Mouse (Mus musculus): ENCODE data around the gene Tcaf3.
A peak's percentile ranks its signal among the peaks of the same experiment; 100 is the strongest.

The Tcaf3 gene

DNA sequence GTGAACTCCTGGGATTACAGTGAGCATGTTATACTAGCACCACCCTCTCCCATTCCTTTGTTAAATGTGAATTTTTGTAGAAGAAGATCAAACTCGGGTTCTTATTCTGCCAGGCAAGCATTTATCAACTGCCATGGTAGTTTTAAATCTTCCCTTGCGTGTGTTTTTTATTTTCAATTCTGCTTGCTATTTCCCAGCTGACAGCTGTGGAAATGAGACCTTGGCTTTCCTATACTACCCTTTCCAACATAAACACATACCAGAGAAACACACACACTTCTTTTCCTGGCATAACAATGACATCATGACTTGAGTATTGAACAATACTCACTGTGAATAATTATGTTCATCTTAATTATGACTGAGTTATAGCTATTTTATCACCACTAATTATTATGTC lies 35.2 kb downstream of the Tcaf3 start:
- TF ChIP-seq GATA4 (IDR thresholded peaks at IDR 0.05; ENCODE audit: insufficient replicate concordance, low read length): no peak

DNA sequence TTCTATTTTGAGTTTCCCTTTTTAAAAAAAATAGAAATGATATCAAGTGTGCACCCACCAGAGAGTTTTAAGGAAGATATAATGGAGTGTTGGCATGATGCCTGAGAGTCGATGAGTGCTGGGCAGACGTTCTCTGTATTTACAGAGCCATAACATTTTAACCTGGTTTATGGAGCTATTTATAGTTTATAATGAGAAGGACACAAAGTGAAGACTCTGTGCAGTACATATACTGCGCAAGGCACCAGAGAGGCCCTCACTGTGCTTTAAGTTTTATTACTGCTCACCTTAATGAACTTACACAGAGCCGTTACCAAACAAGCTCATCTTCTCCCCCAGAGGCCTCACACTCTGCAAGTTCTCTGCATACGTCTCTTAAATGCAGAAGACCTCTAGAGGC lies 36.6 kb downstream of the Tcaf3 start:
- TF ChIP-seq GATA4 (IDR thresholded peaks at IDR 0.05; ENCODE audit: insufficient replicate concordance, low read length): no peak

DNA sequence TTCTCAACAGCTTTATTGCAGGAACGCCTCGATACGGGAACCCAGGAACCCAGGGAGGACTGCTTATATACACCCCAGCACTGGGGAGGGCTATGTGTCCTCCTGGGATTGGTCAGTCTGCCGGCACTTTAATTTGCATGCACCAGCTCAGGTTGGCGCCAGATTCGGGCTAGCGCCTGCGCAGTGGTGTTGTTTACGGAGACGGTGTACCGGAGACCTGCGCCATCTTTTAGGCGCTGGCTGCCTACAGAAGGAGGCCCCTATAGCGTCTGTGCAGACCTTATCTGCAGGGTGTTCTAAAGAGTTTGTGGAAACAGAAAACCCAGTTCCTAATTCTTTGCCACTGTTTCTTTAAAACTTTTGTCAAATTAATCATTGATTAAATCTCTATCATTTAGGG lies 38.9 kb downstream of the Tcaf3 start:
- TF ChIP-seq GATA4 (IDR thresholded peaks at IDR 0.05; ENCODE audit: insufficient replicate concordance, low read length): no peak

DNA sequence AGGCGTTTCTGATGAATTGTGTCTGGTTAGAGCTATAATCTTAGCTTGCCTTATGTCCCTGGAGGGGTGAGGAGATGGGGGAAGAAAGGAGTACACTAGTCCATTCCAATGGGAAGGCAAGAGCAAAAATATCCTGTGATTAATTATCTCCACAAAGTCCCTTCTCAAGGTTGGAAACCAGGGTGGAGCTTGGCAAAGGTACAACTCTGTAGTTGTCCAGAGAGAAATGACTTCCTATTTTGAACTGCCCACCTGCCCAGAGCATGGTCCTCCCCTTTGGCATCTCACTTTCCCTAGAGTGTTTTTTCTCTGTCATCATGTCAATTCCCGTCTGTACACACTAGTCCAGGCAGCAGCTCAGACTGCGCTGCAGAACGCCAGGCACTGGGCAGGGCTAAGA lies 50.0 kb downstream of the Tcaf3 start, which contains the start of gene Olfr455:
Gene Olfr455 (minus strand): TSS at position 127 of the 400 bp plus-strand sequence.
- no peak for TF ChIP-seq GATA4 (IDR thresholded peaks at IDR 0.05; ENCODE audit: insufficient replicate concordance, low read length)

DNA sequence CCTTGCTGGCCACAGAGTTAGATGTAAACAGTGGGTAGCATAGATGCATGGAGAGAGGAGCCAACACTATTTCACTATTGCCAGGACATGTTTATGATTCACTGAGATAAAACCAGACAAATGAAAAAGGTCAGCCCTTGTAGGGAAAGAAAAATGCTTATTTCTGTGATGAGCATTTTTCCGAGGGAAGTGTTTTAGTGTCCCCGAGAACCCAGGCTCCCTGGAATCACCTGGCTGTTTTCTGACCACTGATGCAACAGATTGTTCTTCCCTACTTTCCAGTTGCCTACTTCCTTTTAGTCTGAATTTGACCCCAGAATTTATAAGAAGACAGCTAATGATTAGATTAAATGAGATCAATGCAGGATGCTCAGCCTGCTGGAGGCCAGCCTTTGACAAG lies 51.3 kb downstream of the Tcaf3 start:
- TF ChIP-seq GATA4 (IDR thresholded peaks at IDR 0.05; ENCODE audit: insufficient replicate concordance, low read length): no peak

DNA sequence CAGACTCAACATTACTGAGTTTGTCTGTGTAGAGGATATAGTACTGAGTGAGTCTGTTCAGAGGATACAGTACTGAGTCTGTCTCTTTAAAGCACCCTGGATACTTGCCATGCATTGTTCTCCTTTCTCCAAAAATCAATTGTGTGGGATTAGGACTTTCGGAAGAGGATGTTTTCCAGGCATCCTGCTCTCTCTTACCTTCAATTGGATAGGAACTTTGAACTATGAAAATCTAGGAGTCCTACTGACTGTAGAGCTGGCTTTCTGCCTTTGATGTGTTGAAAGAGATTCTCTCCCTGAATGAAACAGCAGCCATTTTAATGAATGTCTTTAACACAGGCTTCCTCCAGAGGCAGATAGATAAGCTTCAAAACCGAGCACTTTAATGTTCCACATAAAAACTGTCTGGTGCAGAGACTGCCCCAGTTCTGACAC lies 52.0 kb downstream of the Tcaf3 start:
- peak; percentile 24; the same call in 1 of the 2 replicates for TF ChIP-seq GATA4 (IDR thresholded peaks at IDR 0.05; ENCODE audit: insufficient replicate concordance, low read length)

DNA sequence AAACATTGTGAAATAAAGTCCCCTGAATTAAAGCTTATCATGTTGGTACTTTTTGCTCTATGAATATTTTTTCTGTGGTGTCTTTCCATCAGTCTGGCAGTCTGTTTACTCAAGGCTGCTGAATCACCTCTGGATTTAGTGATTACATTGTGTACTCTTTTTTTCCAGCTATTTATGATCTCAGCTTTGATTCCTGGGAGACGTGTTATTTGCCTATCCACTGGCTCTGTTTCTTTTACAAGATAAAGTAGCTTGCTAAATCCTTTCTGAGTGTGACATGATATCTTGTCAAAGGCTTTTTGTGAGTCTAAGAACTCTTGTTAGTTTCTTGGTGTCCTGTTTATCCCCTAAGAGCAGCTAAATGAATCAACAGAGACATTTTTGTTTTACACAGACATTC lies 52.6 kb downstream of the Tcaf3 start:
- TF ChIP-seq GATA4 (IDR thresholded peaks at IDR 0.05; ENCODE audit: insufficient replicate concordance, low read length): no peak

DNA sequence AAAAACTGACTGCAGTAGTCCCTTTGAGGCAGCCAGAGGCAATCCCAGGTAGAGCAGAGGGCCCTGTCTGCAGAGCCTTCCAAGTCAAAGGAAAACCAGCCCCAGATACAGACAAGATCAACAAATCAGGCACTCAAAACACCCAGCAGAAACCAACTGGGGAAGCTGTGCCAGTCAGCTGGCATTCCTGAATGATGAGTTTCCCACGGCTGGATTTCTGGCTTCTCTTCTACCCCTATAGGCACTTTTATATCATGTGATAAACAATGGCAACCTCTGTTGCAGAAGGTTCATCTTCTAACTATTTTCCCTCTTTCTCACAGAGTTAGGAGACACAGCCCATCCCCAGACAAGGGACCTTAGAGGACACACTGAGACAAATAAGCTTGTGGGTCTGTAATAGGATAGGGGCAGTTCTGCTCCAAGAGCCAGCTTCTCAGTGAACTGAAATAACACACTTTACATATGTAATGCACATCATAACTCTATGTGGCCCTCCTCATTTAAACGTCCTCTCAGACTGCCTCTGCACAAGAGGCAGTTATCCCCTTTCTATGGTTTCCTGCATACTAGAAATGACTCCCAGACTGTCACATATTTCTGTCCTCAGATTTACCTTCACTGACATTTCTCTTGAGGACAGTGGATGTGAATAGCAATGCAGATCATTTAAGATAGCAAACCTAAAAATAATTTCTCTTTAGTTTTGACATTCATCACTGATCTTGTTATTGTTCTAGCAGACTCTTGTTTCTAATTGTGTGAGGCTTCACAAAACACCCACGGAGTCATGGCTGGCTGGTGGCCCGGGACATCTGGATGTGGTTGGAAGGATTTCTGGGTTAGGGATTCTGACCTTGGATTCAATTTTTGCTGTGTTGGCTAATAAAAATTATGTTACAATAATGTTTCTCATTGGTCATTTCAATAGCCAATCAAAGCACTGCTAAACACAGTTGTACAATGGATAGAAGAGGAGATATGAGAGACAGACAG lies 55.2 kb downstream of the Tcaf3 start:
- no peak for TF ChIP-seq GATA4 (IDR thresholded peaks at IDR 0.05; ENCODE audit: insufficient replicate concordance, low read length)

DNA sequence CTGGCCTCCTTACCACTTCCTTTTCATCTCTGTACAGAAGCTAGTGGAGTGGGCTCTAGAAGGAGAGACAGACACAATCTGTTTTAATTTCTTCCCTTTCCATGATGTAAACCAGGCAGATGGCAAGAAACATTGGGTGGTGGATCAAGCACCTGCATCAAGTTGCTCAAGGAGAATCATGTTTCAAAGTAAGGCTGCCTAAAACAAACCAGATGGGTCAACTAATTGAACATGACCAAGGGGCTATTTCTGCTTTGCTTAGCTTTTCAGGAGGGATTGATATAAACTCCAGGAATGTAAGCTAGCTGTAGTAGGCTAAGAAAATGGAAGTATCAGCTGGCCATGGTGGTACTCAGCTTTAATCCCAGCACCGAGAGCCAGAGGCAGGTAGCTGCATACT lies 56.8 kb downstream of the Tcaf3 start:
- no peak for TF ChIP-seq GATA4 (IDR thresholded peaks at IDR 0.05; ENCODE audit: insufficient replicate concordance, low read length)

DNA sequence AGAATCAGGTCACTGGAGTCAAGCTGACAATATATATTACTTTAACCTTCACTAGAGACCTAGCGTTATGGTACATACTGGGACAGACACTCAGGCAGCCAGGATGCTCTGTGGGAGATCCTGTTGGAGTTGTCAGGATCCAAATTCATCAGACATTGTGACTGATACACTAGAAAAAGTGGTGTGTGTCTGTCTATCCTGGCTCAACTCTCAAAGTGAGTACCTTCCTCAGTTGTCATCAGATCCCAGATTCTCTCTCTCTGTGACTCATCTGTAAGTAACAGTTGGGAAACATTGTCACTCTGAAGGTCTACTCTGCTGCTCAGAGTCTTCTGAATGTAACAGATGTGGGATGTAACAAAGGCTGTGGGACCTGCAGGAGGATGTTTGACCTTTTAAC lies 57.8 kb downstream of the Tcaf3 start:
- no peak for TF ChIP-seq GATA4 (IDR thresholded peaks at IDR 0.05; ENCODE audit: insufficient replicate concordance, low read length)

All from liver, adult (tissue).